Mouse (Mus musculus): Measurements from ENCODE around the gene Col4a4.

Gene Col4a4

DNA sequence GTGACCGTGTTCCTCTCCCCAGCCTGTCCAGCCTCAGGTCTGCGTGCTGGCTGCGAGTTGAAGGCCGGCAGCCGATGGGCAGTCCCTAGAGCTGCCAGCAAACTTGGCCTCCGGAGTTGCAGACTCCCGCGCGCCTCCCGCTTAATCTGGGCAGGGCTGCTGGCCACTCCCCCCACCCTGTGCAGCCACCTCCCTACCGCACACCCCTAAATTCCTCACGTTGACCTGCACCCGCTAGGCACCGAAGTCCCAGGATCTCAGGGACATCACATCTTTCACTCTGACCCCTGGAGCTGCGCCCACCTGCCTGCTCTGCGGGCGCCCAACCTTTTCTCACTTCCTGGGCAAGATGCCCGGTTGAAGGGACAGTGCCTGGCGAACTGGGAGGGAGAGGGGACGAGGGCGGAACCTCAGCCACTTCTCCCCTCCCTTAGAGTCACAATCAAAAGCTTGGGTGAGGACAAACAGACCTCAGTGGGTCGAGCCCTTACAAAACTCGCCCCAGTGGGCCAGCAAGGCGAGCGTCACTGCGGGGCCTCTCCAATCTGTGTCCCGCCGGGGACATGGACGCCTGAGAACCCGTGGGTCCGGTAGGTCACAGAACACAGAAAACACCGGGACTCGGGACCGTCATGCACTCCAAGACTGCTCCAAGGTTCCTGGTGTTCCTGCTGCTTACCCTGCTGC, at the start of gene Col4a4, which contains the start of gene Col4a3:
Col4a4 (minus strand) TSS at position 137 of the 687 bp plus-strand sequence.
Col4a3 (plus strand) TSS at position 209 of the 687 bp plus-strand sequence.
- DNase-seq (ENCODE audit: low read depth, low spot score) = no peak

- no peak for DNase-seq (ENCODE audit: low read depth, low spot score)
These were observed 49.7 kb upstream of the Col4a4 start for GRCm38 (mm10) chr1:82636321-82636720.

- no peak for DNase-seq (ENCODE audit: low read depth, low spot score)
These were observed 48.6 kb upstream of the Col4a4 start for GRCm38 (mm10) chr1:82635254-82635620.

- no peak for DNase-seq (ENCODE audit: low read depth, low spot score)
These were observed 48.0 kb upstream of the Col4a4 start for GRCm38 (mm10) chr1:82634545-82635253.

DNA sequence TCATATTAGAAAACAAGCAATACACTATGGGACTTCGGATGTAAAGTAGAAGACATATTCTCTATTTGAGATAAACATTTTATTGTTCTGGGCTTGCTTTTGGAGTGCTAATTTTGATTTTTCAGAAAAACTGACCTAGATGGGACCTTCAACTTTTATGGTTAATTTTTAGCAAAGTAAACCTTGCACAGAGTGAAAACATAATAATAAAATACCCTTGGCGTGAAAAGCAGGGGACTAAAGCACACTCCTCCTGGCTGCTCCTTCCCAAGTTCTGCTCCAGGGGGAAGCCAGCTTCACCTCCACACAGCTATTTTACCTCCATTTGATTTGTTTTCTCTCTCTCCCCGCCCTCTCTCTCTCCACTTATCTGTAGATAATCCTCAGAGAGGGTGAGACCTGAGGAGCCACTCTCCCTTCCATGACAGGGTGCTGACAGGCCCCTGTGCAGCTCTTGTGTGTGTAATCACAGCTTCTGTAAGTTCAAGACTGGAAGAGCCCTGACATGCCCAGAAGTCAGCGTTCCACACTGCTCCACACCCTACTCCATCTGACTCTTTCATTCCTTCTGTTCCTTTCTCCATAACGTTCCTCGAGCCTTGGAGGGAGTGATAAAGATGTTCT, 44.6 kb upstream of the Col4a4 start:
- DNase-seq (ENCODE audit: low read depth, low spot score) = no peak

DNA sequence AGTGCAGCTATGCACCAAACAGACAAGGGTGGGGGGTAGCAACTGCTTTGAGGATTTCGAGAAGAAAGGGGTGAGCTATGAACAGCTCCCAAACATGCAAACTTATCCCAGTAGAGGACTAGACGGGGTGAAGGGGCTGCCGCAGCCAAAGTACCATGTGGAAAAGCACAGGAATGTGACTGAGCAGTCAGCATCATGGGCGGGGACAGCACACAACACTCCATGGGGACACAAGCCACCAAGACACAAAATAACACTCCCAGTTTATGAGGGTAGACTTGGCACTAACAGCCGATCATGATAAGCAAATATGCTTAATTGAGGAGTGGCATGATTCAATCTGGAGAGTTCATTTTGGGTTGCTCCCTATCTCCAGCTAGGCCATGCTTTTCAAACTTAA, 42.8 kb upstream of the Col4a4 start:
- DNase-seq (ENCODE audit: low read depth, low spot score) = no peak

DNA sequence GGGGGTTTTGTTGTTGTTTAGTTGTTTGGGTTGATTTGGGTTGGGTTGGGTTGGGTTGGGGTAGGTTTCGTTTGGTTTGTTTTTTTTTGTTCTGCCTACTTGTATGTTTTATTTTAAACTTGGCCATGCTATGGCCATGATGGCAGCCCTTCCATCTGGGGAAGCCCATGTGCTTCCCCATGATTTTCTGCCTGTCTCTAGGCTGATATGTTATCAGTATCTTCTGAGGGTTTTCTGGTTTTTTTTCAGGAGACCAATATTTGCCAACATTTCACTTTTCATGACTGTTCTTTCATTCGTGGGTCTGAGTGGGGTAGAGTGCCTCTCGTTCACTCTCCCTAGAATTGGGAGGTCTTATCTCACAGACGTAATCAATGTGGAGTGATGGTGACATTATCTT, 41.0 kb upstream of the Col4a4 start:
- no peak for DNase-seq (ENCODE audit: low read depth, low spot score)

GRCm38 (mm10) chr1:82625474-82625873, 38.8 kb upstream of the Col4a4 start:
- DNase-seq (ENCODE audit: low read depth, low spot score) = no peak

GRCm38 (mm10) chr1:82624934-82625333, 38.3 kb upstream of the Col4a4 start:
- DNase-seq (ENCODE audit: low read depth, low spot score) = no peak

- DNase-seq (ENCODE audit: low read depth, low spot score) = no peak
These were observed 33.3 kb upstream of the Col4a4 start for GRCm38 (mm10) chr1:82619981-82620380.

DNA sequence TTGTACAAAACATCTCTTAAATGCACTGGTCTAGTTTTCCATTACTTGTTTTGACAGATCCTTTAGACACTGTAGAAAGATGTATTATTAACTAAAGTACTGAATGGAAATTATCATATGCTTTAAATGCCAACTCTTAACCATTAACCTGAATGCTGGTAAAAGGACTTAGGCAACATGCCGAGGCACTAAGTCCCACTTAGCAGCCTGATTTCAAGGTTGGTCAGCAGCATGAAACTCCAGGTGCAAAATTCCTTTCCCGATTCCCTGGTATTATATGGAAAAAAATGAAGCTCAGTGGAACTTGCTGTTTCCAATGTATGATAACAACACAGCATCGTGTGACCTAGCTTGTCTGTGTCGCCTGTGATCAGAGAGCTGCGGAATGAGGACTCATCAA, 31.9 kb upstream of the Col4a4 start:
- no peak for DNase-seq (ENCODE audit: low read depth, low spot score)

DNA sequence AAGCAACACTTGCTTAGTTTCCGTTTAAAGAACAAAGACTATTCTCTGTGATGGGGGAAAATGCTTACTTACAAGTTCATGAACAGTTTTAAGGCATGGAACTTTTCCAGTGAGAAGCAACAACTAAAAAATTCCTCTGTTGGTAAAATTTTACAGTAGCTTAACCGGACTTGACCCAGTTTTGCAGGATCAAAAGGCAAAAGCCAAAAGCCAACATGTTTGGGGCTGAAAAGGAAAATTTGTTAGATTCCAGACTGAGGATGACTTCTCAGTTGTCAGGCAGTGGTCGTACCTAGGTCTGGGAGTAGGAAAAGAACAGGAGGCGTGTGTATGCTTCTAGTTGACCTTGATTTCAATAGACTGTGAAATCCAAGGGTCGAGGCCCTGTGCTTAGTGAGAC, 31.4 kb upstream of the Col4a4 start:
- DNase-seq (ENCODE audit: low read depth, low spot score) = no peak

- no peak for DNase-seq (ENCODE audit: low read depth, low spot score)
These were observed 25.5 kb upstream of the Col4a4 start for GRCm38 (mm10) chr1:82612061-82612660.

DNA sequence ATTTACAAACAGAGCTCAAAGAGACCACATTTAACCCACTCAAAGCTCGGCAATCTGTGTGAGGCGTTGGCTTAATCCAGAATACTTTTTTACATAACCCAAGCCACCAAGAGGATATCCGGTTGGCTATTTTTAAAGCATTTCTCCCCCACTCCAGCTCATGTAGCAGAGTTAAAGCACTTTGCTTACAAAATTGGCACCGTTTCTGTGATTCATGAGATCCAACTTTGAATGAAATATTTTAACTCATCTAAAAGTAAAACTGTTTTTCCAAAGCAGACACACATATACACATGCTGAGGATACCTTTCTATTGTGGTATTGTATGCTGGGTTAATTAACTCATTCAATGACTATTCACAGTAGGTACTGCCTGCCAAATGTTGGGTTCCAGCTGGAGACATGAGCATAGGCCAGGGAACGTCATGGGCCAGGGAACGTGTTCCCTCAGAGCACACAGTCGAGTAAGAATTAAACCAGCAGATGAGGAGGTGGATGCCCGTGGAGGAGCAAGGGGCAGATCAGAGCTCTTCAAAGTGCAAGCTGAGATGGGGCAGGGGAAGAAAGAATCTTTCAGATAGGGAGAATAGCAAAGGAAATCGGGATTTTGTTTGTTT, 22.1 kb upstream of the Col4a4 start:
- no peak for DNase-seq (ENCODE audit: low read depth, low spot score)

- no peak for DNase-seq (ENCODE audit: low read depth, low spot score)
These were observed 19.2 kb upstream of the Col4a4 start for GRCm38 (mm10) chr1:82605856-82606255.

GRCm38 (mm10) chr1:82605347-82605746, 18.7 kb upstream of the Col4a4 start:
- no peak for DNase-seq (ENCODE audit: low read depth, low spot score)

GRCm38 (mm10) chr1:82603198-82603950, 16.7 kb upstream of the Col4a4 start:
- DNase-seq (ENCODE audit: low read depth, low spot score) = no peak

DNA sequence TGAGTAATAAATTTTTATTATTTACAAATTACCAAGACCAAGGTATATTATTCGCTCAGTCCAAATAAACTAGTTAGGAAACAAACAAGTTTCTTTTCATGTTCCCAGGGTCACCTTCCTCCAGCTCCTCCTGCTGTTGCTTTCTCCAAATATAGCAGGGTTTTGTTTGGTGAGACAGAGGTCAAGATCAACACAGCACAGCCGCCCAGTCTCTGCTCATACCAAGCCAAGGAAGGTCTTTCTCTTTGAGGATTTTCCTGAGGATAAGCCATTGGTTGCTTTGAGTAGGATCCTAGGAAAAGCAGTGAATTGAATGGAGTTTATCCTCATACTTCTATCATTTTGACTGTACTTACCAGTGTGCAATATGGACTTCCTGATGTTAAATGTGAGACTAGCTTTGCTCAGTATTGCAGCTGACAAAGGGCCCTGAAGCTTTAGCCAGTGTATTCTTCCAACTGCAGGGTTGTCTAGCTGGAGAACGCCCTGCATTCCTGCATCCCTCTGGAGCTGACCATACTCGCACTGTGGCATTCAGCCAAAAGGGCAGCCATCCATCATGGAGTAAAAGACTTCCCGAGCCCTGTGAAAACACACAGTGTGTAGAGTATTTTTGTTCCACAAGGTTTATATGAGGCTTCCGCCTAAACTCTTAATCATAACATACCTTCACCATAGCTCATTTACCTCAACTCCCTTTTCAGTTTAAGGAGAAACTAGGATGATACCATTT, 10.4 kb upstream of the Col4a4 start:
- DNase-seq (ENCODE audit: low read depth, low spot score) = no peak

DNA sequence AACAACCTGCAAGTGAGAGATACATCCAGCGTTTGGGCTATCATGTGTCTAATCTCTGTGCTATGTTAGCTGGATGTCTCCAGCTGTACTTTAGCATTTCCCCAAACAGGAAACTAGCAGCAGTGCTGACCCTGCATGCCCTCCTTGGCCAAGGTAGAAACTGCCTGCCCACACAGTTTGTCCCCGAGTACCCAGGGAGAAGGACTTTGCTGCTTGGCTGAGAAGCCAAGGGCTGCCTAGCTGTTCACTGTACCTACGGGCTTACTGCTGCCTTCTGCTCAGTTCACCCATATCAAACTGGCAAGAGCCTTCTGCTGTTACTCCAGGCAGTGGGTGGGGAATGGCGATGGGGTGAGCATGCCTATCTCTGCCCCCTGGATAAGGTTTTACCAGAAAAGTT, 3.6 kb upstream of the Col4a4 start:
- DNase-seq (ENCODE audit: low read depth, low spot score) = no peak

DNA sequence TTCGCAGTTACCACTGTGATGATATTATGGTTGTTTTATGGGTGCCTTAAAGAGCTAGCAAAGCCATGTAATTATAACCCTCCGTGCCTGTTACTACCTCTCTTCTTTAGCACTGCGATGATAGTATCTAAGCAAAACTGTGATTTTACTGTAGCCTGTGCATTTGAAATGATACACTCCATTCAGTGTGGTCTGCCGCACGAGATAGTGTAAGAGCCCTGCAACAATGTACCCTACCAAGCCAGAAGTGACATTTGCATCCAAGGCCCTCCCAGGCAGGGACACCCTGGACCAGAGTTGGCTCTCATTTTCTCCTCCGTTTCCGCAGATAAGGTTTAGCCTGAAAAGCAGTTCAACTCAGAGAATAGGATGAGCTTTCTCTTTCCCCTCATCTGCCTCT, 668 bp downstream of the Col4a4 start:
- no peak for DNase-seq (ENCODE audit: low read depth, low spot score)

DNA sequence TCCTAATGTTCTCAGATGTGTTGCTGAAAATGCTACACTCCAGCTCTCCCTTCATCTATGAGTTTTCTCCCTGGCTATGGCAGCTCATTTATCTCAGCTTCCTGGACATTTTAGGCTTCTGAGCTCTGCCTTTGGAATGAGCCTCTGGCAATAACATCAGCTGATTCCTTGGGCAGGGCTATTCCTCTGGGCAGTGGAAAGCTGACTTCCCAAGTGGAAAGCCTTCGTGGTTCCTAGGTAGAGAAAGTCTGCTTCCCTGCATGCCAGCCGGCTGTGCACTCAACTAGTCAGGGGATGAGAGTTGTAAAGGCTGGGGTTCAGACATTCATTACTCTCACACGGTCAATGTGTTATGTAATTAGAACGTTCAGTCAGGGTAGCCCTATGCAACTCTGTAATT, 8.3 kb downstream of the Col4a4 start:
- DNase-seq (ENCODE audit: low read depth, low spot score) = no peak
